Comparison of ENCODE assay signal across 18 mouse cellular contexts in genomic region chr17:18719795-18720194, GRCm38 (mm10).
"Had no signal": no experiment of that assay in that cellular context is flagged by ENCODE, and none has a peak within 500 bp of the region (broad histone marks: within the 10 kb centered on the region; RNA-seq: fewer than 3 reads in every experiment).

No protein-coding gene starts in this region.

- H3K27ac ChIP-seq: midbrain, embryonic 10.5 days; midbrain, embryonic 12.5 days; neural tube, embryonic 12.5 days had no signal

- H3K36me3 ChIP-seq: midbrain, embryonic 10.5 days; midbrain, embryonic 12.5 days; neural tube, embryonic 12.5 days had no signal

- DNase-seq: lung, adult 18-20 months; lung, embryonic 14.5 days; lung, postnatal 10 days; lung, postnatal 4 days; midbrain, embryonic 14.5 days; retina, postnatal 1 day; right cerebral cortex, adult 18-20 months; right cerebral cortex, postnatal 25 days; right cerebral cortex, postnatal 4 days; spleen, adult 18-20 months; thymus, adult 18-20 months; thymus, postnatal 14 days; thymus, postnatal 36 days had no signal

- H3K27me3 ChIP-seq: midbrain, embryonic 12.5 days; neural tube, embryonic 12.5 days had no signal

- ATAC-seq: midbrain, embryonic 16.5 days had no signal

- H3K4me1 ChIP-seq: midbrain, embryonic 10.5 days; midbrain, embryonic 12.5 days; neural tube, embryonic 12.5 days had no signal

- H3K4me2 ChIP-seq: lung, embryonic 14.5 days; midbrain, embryonic 12.5 days; neural tube, embryonic 12.5 days had no signal

- H3K4me3 ChIP-seq: midbrain, embryonic 10.5 days; midbrain, embryonic 12.5 days; myocyte; neural tube, embryonic 12.5 days had no signal

- H3K9ac ChIP-seq: lung, embryonic 14.5 days; midbrain, embryonic 12.5 days; neural tube, embryonic 12.5 days had no signal
